Mouse (Mus musculus) heart, embryonic 16.5 days (tissue): ENCODE measurements around the gene Iqsec1. TPM values are rescaled to one million over a fixed set of nuclear protein-coding genes. Genes with fewer than 3 reads are reported as not detected.

Experiments
- ATAC-seq: fragments of 200-750 bp; cut with Nextera tagmentation; replicated peaks from 2 replicates; pipeline ENCODE4 v1.8.0; 2017; ENCODE audit warnings: moderate number of reproducible peaks; ENCODE audit not compliant: insufficient read depth, low FRiP score; ENCODE audit errors: extremely low read depth
- H3K27ac ChIP-seq: fragments of 300-500 bp; sonication (generic); 2 replicates; pipeline ENCODE4 v1.5.1; 2014; ENCODE audit warnings: mild to moderate bottlenecking, low read length, control low read depth, moderate library complexity
- H3K27me3 ChIP-seq: fragments of 300-500 bp; sonication (generic); 2 replicates; pipeline ENCODE4 v1.6.1; 2014; ENCODE audit warnings: low read length, mixed read lengths; ENCODE audit not compliant: control insufficient read depth, insufficient read depth
- H3K36me3 ChIP-seq: fragments of 300-500 bp; sonication (generic); 2 replicates; pipeline ENCODE4 v1.6.1; 2014; ENCODE audit not compliant: control insufficient read depth, insufficient read depth
- H3K4me1 ChIP-seq: fragments of 300-500 bp; sonication (generic); 2 replicates; pipeline ENCODE4 v1.6.1; 2014; ENCODE audit warnings: low read length, mixed read lengths; ENCODE audit not compliant: control insufficient read depth, insufficient read depth
- H3K4me2 ChIP-seq: fragments of 300-500 bp; sonication (generic); 2 replicates; pipeline ENCODE4 v1.6.1; 2014; ENCODE audit warnings: low read depth, mild to moderate bottlenecking, control low read depth, low read length
- H3K4me3 ChIP-seq: fragments of 300-500 bp; sonication (generic); 2 replicates; pipeline ENCODE4 v1.5.1; 2014; ENCODE audit warnings: mild to moderate bottlenecking, control low read depth, low read length
- H3K9ac ChIP-seq: fragments of 300-500 bp; sonication (generic); 2 replicates; pipeline ENCODE4 v1.6.1; 2014; ENCODE audit warnings: low read length, control low read depth
- H3K9me3 ChIP-seq: fragments of 300-500 bp; sonication (generic); replicated peaks from 2 replicates; pipeline ENCODE4 v1.6.1; 2016; ENCODE audit warnings: low read length; ENCODE audit not compliant: control insufficient read depth
- WGBS: fragments of 180-500 bp; shearing (Covaris S2); extraction: QIAGEN DNeasy Blood & Tissue Kit; methylation state at CpG from one replicate; pipeline ENCODE4 v1.1.7; 2014; 5-methylcytosine and 5-hydroxymethylcytosine counted together
- polyA plus RNA-seq: library from polyadenylated mRNA; unstranded; fragments of >200 nt; fragmentation: Nextera tagmentation; extraction: Ambion mirVana; gene quantifications from 2 replicates; pipeline ENCODE4 v1.2.1, GENCODE M21; 2015

Iqsec1 gene
- polyA plus RNA-seq, 1 experiment from 2014 or later = 13.7 TPM

DNA sequence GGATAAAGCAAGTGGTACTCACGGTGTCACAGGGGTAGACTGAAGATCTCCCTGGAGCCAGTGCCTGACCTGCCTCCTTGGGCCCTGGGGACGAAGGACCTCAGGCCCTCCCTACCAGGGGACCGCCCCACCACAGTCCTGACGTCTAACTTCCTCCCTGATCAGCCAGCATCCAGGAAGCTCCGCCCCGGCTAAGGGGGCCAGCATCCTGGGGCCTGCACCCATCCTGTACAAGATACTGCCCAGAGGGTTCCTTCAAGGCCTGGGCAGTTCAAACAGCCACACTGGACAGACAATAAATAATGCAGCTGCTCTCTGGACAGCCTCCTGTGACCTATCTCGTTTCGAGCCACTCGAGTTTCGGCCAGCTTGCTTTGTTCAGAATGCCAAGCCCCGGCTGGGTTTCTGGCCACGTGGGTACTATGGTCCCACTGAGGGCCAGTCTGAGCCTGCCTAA is 231.0 kb downstream of the Iqsec1 start:
- WGBS = 69% methylated on average over 12 of the region's 12 CpGs
- H3K9ac ChIP-seq = no peak overlapping the region
- H3K4me2 ChIP-seq = no peak overlapping the region

DNA sequence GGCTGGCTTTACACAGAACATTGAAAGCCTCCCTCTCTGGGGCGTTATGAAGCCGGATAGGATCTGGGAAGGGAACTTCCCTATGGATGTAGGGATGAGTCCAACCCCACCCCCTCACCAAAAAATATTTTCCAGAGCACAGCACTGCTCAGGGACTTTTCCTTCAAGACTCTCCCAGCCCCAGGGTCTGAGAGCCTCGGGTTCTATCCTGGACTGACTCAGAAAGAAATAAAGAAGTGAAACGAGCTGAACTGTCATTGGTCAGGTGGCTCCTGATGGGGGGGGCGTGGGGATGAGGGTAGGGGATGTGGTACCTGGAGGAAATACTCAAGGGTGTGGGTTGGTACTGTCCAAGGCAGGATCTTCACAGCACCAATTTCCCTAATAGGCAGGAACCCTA is 231.9 kb downstream of the Iqsec1 start:
- 64% methylated on average over 5 of the region's 5 CpGs for whole genome bisulfite sequencing
- Histone ChIP-seq H3K4me3 (no peak overlapping the region), H3K4me1 (peaks cover 10% of the 10 kb centered on the region), H3K36me3 (no peaks in the 10 kb centered on the region), H3K9me3 (no peaks in the 10 kb centered on the region), H3K27ac (peak overlapping the region; percentile 30; the same call in 1 of the 2 replicates), H3K27me3 (no peaks in the 10 kb centered on the region), H3K9ac (no peak overlapping the region), H3K4me2 (peak overlapping the region; percentile 7; the same call in 1 of the 2 replicates)
- ATAC-seq = no peak

More for the DNA sequence above, 231.0 kb downstream of the Iqsec1 start:
- ATAC-seq = no peak
- Histone ChIP-seq H3K27me3 (no peaks in the 10 kb centered on the region), H3K36me3 (no peaks in the 10 kb centered on the region), H3K4me1 (peaks cover 6% of the 10 kb centered on the region), H3K9me3 (no peaks in the 10 kb centered on the region), H3K4me3 (no peak overlapping the region), H3K27ac (no peak overlapping the region; the same call in 1 of the 2 replicates)

DNA sequence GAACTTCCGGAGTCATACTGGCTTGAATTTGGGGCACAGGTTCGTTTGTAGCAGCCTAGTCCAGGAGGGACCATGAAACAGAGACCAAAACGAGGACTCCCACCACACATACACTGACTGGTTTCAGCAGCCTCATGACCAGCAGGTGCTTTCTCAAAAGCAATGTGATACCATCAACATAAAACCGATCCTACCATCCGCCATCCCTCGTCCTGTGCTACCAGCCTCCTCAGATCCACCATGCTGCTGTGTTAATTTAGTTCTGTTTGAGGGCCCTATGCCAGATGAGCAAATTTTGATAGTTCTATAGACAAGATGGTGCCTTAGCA is 232.9 kb downstream of the Iqsec1 start:
- Histone ChIP-seq H3K9me3 (no peaks in the 10 kb centered on the region), H3K27me3 (no peaks in the 10 kb centered on the region), H3K4me2 (no peak overlapping the region), H3K4me1 (peaks cover 19% of the 10 kb centered on the region), H3K4me3 (no peak overlapping the region), H3K27ac (no peak overlapping the region), H3K36me3 (no peaks in the 10 kb centered on the region), H3K9ac (no peak overlapping the region)
- no peak for ATAC-seq
- 82% methylated on average over 6 of the region's 6 CpGs for WGBS

DNA sequence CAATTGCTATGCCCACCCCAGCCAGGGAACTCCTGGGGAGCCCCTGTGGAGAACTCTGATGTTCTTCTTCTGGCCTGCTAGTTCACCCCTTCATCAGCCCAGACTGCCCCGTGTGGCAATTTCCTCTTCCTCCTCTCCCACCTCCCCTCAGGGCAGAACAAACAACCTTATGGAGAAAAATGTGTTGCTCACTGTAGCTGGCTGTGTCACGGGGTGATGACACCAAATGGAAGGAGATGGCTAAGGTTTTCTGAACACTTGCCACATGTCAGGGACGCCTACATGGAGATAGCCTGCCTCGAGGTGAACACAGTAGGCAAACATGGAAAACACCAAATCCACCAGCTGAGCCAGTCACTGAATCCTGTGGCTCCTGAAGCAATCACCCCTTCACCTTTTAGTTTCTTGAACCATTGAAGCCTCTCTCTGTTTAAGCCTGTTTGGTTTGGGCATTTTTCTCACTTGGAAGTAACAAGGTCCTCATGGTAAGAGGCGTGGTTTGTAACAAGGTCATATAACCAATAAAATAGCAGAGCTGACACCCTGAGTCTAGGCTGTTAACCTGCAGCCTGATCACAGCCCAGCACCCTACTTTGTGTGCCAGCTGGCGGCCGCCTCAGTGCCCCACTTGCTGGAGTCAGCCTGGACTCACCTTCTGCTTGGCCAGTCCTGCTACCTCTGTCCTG is 233.4 kb downstream of the Iqsec1 start:
- Histone ChIP-seq H3K36me3 (no peaks in the 10 kb centered on the region), H3K4me2 (no peak overlapping the region), H3K27me3 (no peaks in the 10 kb centered on the region), H3K4me3 (no peak overlapping the region), H3K9ac (no peak overlapping the region), H3K9me3 (no peaks in the 10 kb centered on the region), H3K27ac (no peak overlapping the region), H3K4me1 (peaks cover 23% of the 10 kb centered on the region)
- whole genome bisulfite sequencing = 68% methylated on average over 7 of the region's 7 CpGs
- ATAC-seq = no peak

DNA sequence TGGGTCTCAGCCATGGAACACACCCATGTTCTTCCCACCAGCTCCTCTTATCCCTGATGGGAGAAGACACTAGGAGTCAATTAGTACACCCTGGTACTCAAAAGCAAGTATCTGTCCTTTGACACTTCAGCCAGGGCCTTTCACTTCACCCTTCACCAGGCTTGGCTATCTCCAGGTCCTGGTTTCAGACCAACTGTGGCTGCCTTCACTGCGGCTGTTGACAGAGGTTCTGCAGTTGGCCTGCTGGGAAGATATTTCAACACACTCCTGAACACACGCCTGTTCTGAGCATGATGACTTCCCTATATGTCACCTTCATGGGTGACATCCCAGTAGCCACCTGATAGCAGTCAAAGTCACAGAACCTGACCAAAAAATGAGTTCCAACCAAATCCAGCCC is 234.4 kb downstream of the Iqsec1 start:
- no peaks in the 10 kb centered on the region for H3K9me3 ChIP-seq
- no peaks in the 10 kb centered on the region for H3K36me3 ChIP-seq
- no peaks in the 10 kb centered on the region for H3K27me3 ChIP-seq
- H3K4me3 ChIP-seq = no peak overlapping the region
- 60% methylated on average over 2 of the region's 2 CpGs for WGBS
- H3K27ac ChIP-seq = no peak overlapping the region
- H3K4me1 ChIP-seq = peaks cover 29% of the 10 kb centered on the region
- ATAC-seq = no peak
- no peak overlapping the region for H3K9ac ChIP-seq
- no peak overlapping the region for H3K4me2 ChIP-seq

DNA sequence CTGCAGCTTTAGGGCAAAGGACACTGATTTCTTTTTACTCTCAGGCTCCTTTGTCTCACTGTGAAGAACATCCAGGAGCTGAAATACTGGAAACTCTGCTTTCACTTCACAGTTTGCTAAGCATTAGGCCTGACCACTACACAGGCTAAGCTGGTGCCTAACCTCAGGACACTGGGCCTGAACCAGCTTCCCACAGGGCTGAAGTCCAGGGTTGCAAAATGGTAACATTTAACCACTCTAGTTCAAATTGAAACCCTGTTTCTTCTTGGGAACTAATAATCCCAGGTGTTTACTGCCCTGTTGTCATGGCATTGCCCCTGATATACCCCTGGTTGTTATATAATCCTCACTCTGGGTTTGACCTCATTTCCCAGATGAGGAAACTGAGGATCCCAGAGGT is 234.8 kb downstream of the Iqsec1 start:
- Histone ChIP-seq H3K4me3 (no peak overlapping the region), H3K4me1 (peaks cover 29% of the 10 kb centered on the region), H3K27me3 (no peaks in the 10 kb centered on the region), H3K4me2 (no peak overlapping the region), H3K9ac (no peak overlapping the region), H3K27ac (no peak overlapping the region), H3K36me3 (no peaks in the 10 kb centered on the region), H3K9me3 (no peaks in the 10 kb centered on the region)
- ATAC-seq = no peak

DNA sequence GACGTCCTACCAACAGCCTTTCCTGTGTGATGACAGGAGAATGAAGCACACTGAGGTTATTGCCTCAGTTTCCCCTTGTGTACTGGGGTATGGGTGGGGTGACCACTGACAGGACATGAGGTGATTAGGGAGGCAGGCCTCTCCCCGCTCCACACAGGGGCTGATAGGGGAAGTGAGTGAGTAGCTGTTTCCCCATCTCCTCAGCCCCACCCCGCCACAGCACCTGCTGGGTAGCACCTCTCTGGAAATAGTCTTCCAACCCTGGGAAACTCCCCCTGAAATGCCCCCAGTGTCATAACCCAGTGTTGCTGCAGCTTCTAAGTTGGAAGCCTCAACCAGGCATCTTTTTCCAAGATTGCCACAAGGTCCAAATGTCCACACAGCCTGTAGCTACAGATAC is 236.9 kb downstream of the Iqsec1 start:
- ATAC-seq = no peak
- H3K4me1 ChIP-seq = peaks cover 33% of the 10 kb centered on the region

DNA sequence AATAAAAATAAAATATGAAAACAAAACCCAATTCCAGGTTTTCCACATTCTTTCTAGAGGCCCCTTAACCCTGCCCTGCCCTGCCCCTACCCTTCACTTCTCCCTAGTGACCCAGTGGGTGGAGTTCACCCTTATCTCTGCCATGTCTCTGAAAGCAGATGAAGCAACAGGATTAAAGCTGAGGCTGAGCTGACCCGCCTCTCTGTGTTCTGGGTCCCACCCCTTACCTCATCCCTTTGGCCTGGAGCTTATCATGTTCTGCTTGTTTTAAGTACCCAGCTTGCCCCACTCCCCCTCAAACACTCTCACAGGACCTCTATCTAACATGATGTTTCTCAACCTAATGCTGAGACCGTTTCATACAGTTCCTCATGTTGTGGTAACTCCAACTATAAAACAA is 238.4 kb downstream of the Iqsec1 start:
- Histone ChIP-seq H3K4me3 (no peak overlapping the region), H3K4me1 (peaks cover 32% of the 10 kb centered on the region), H3K36me3 (no peaks in the 10 kb centered on the region), H3K27ac (no peak overlapping the region), H3K9ac (no peak overlapping the region), H3K9me3 (no peaks in the 10 kb centered on the region), H3K4me2 (no peak overlapping the region), H3K27me3 (no peaks in the 10 kb centered on the region)
- no peak for ATAC-seq
- 25% methylated on average over 2 of the region's 2 CpGs for WGBS

More for the DNA sequence above, 236.9 kb downstream of the Iqsec1 start:
- no peaks in the 10 kb centered on the region for H3K27me3 ChIP-seq
- peak overlapping the region; percentile 7; the same call in 1 of the 2 replicates for H3K27ac ChIP-seq
- H3K9ac ChIP-seq = no peak overlapping the region
- no peaks in the 10 kb centered on the region for H3K9me3 ChIP-seq
- no peak overlapping the region for H3K4me3 ChIP-seq
- no peaks in the 10 kb centered on the region for H3K36me3 ChIP-seq
- WGBS = 51% methylated on average over 3 of the region's 3 CpGs
- no peak overlapping the region for H3K4me2 ChIP-seq

DNA sequence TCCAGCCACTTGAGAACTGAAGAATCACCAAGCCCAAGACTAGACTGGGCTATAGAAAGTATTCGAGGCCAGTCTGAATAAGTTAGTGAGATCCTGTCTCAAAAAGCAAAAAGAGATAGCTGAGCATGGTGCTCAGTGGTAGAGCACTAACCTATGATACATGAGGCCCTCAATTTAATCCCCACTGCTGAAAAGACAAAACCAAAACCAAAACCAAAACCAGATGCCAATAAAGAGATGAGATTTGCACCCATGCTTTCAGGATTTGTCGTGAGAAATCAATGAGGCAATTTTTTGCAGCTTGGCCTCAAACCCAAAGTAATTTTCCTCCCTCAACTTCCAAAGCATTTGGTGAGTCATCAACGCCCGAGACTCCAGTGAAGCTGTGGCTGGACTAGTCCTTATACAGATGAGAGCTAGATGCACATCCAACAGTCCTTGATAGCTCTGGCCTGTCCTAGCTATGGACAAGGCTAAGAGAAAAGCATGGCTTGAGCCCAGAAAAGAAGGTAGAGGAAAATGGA is 239.0 kb downstream of the Iqsec1 start:
- Histone ChIP-seq H3K9ac (no peak overlapping the region), H3K4me1 (peaks cover 30% of the 10 kb centered on the region), H3K9me3 (no peaks in the 10 kb centered on the region), H3K27me3 (no peaks in the 10 kb centered on the region), H3K36me3 (no peaks in the 10 kb centered on the region), H3K27ac (no peak overlapping the region), H3K4me2 (no peak overlapping the region), H3K4me3 (no peak overlapping the region)
- 72% methylated on average over 4 of the region's 4 CpGs for whole genome bisulfite sequencing
- ATAC-seq = no peak
